Mouse (Mus musculus): ENCODE measurements around the gene Rab14. TPM values are rescaled to one million over a fixed set of nuclear protein-coding genes. Genes with fewer than 3 reads are reported as not detected.

Gene Rab14
- polyA plus RNA-seq, 1 experiment from 2014 or later: 141 TPM

- 33% methylated on average over 6 of the region's 6 CpGs for WGBS (ENCODE audit: insufficient replicate concordance)
- Histone ChIP-seq H3K4me1 (peaks cover 44% of the 10 kb centered on the region), H3K27me3 (replicated peaks) (no peaks in the 10 kb centered on the region), H3K4me3 (peak overlapping the region; percentile 5; the same call in 1 of the 2 replicates), H3K9me3 (replicated peaks) (no peaks in the 10 kb centered on the region), H3K36me3 (peaks cover 30% of the 10 kb centered on the region), H3K4me2 (peak overlapping the region; percentile 39), H3K9ac (0 out of 2 replicates have a peak overlapping the region, but pooled peaks have one; percentile 12), H3K27ac (peak overlapping the region; percentile 51; the same call in 1 of the 2 replicates)
- no peak for ATAC-seq
These were observed 5.0 kb downstream of the Rab14 start for GRCm38 (mm10) chr2:35195626-35196544.

- H3K4me3 ChIP-seq: no peak overlapping the region
These were observed 6.9 kb downstream of the Rab14 start for GRCm38 (mm10) chr2:35193976-35194375.

GRCm38 (mm10) chr2:35188929-35189328, 12.0 kb downstream of the Rab14 start:
- no peak for ATAC-seq
- WGBS (ENCODE audit: insufficient replicate concordance): 75% methylated on average over 5 of the region's 5 CpGs
- Histone ChIP-seq H3K27me3 (replicated peaks) (no peaks in the 10 kb centered on the region), H3K4me3 (no peak overlapping the region), H3K27ac (no peak overlapping the region), H3K36me3 (peaks cover 75% of the 10 kb centered on the region), H3K4me2 (no peak overlapping the region), H3K4me1 (0 out of 2 replicates have a peak, but pooled peaks cover under 1% of the 10 kb centered on the region), H3K9me3 (replicated peaks) (no peaks in the 10 kb centered on the region), H3K9ac (no peak overlapping the region)

More at GRCm38 (mm10) chr2:35193976-35194375, 6.9 kb downstream of the Rab14 start:
- Histone ChIP-seq H3K27ac (no peak overlapping the region), H3K4me2 (no peak overlapping the region), H3K27me3 (replicated peaks) (no peaks in the 10 kb centered on the region), H3K36me3 (peaks cover 46% of the 10 kb centered on the region), H3K4me1 (peaks cover 36% of the 10 kb centered on the region), H3K9ac (no peak overlapping the region; the same call in 1 of the 2 replicates), H3K9me3 (replicated peaks) (no peaks in the 10 kb centered on the region)
- no peak for ATAC-seq
- WGBS (ENCODE audit: insufficient replicate concordance): 68% methylated on average over 1 of the region's 1 CpGs

GRCm38 (mm10) chr2:35183115-35183673, 17.7 kb downstream of the Rab14 start:
- Histone ChIP-seq H3K4me3 (no peak overlapping the region), H3K4me2 (no peak overlapping the region), H3K27me3 (replicated peaks) (no peaks in the 10 kb centered on the region), H3K9me3 (replicated peaks) (no peaks in the 10 kb centered on the region), H3K36me3 (peaks cover 92% of the 10 kb centered on the region), H3K9ac (no peak overlapping the region), H3K4me1 (no peaks in the 10 kb centered on the region), H3K27ac (no peak overlapping the region)
- WGBS (ENCODE audit: insufficient replicate concordance): 82% methylated on average over 6 of the region's 6 CpGs
- ATAC-seq: no peak

GRCm38 (mm10) chr2:35178153-35178552, 22.8 kb downstream of the Rab14 start:
- H3K4me1 ChIP-seq: peaks cover 10% of the 10 kb centered on the region; the same call in 1 of the 2 replicates
- H3K27me3 ChIP-seq (replicated peaks): no peaks in the 10 kb centered on the region
- 66% methylated on average over 3 of the region's 3 CpGs for WGBS (ENCODE audit: insufficient replicate concordance)
- no peak overlapping the region for H3K4me2 ChIP-seq
- peaks cover 97% of the 10 kb centered on the region for H3K36me3 ChIP-seq
- no peaks in the 10 kb centered on the region for H3K9me3 ChIP-seq (replicated peaks)
- ATAC-seq: no peak
- no peak overlapping the region for H3K27ac ChIP-seq
- H3K9ac ChIP-seq: no peak overlapping the region
- H3K4me3 ChIP-seq: no peak overlapping the region

- Histone ChIP-seq H3K27me3 (replicated peaks) (no peaks in the 10 kb centered on the region), H3K9ac (no peak overlapping the region), H3K4me1 (peaks cover 12% of the 10 kb centered on the region; the same call in 1 of the 2 replicates), H3K27ac (no peak overlapping the region), H3K4me3 (no peak overlapping the region), H3K4me2 (no peak overlapping the region), H3K36me3 (peaks cover 98% of the 10 kb centered on the region), H3K9me3 (replicated peaks) (no peaks in the 10 kb centered on the region)
- WGBS (ENCODE audit: insufficient replicate concordance): 79% methylated on average over 12 of the region's 12 CpGs
- no peak for ATAC-seq
These were observed 25.4 kb downstream of the Rab14 start for GRCm38 (mm10) chr2:35175281-35176065.

- no peak overlapping the region for H3K4me2 ChIP-seq
- H3K4me1 ChIP-seq: peaks cover 12% of the 10 kb centered on the region; the same call in 1 of the 2 replicates
- no peak overlapping the region for H3K4me3 ChIP-seq
- WGBS (ENCODE audit: insufficient replicate concordance): 27% methylated on average over 5 of the region's 5 CpGs
- H3K27me3 ChIP-seq (replicated peaks): no peaks in the 10 kb centered on the region
- peaks cover 98% of the 10 kb centered on the region for H3K36me3 ChIP-seq
- no peak overlapping the region for H3K9ac ChIP-seq
- no peak overlapping the region for H3K27ac ChIP-seq
- ATAC-seq: no peak; the same call in 1 of the 2 replicates
- no peaks in the 10 kb centered on the region for H3K9me3 ChIP-seq (replicated peaks)
These were observed 26.8 kb downstream of the Rab14 start for GRCm38 (mm10) chr2:35174100-35174499.

- H3K27me3 ChIP-seq (replicated peaks): no peaks in the 10 kb centered on the region
- peaks cover 94% of the 10 kb centered on the region for H3K36me3 ChIP-seq
- WGBS (ENCODE audit: insufficient replicate concordance): 83% methylated on average over 5 of the region's 5 CpGs
- no peak overlapping the region for H3K4me2 ChIP-seq
- no peak overlapping the region for H3K27ac ChIP-seq
- H3K9ac ChIP-seq: no peak overlapping the region
- peaks cover 12% of the 10 kb centered on the region; the same call in 1 of the 2 replicates for H3K4me1 ChIP-seq
- no peak for ATAC-seq
- no peak overlapping the region for H3K4me3 ChIP-seq
- no peaks in the 10 kb centered on the region for H3K9me3 ChIP-seq (replicated peaks)
These were observed 27.3 kb downstream of the Rab14 start for GRCm38 (mm10) chr2:35173666-35174065.

- Histone ChIP-seq H3K4me1 (peaks cover 12% of the 10 kb centered on the region; the same call in 1 of the 2 replicates), H3K27me3 (replicated peaks) (no peaks in the 10 kb centered on the region), H3K9ac (no peak overlapping the region), H3K4me2 (no peak overlapping the region), H3K9me3 (replicated peaks) (no peaks in the 10 kb centered on the region), H3K27ac (no peak overlapping the region), H3K36me3 (peaks cover 93% of the 10 kb centered on the region), H3K4me3 (no peak overlapping the region)
- 83% methylated on average over 4 of the region's 4 CpGs for WGBS (ENCODE audit: insufficient replicate concordance)
- ATAC-seq: no peak
These were observed 28.7 kb downstream of the Rab14 start for GRCm38 (mm10) chr2:35172246-35172645.

GRCm38 (mm10) chr2:35171341-35171861, 29.5 kb downstream of the Rab14 start:
- WGBS (ENCODE audit: insufficient replicate concordance): 87% methylated on average over 10 of the region's 10 CpGs
- Histone ChIP-seq H3K9me3 (replicated peaks) (no peaks in the 10 kb centered on the region), H3K4me1 (peaks cover 12% of the 10 kb centered on the region; the same call in 1 of the 2 replicates), H3K27ac (no peak overlapping the region), H3K4me2 (no peak overlapping the region), H3K36me3 (peaks cover 92% of the 10 kb centered on the region), H3K4me3 (no peak overlapping the region), H3K9ac (no peak overlapping the region), H3K27me3 (replicated peaks) (no peaks in the 10 kb centered on the region)
- ATAC-seq: no peak

- H3K9ac ChIP-seq: no peak overlapping the region
- no peak overlapping the region for H3K4me3 ChIP-seq
- H3K4me1 ChIP-seq: peaks cover 12% of the 10 kb centered on the region; the same call in 1 of the 2 replicates
- no peak for ATAC-seq
- no peak overlapping the region for H3K4me2 ChIP-seq
- no peak overlapping the region for H3K27ac ChIP-seq
- WGBS (ENCODE audit: insufficient replicate concordance): 87% methylated on average over 2 of the region's 2 CpGs
- no peaks in the 10 kb centered on the region for H3K27me3 ChIP-seq (replicated peaks)
- H3K36me3 ChIP-seq: peaks cover 86% of the 10 kb centered on the region
- no peaks in the 10 kb centered on the region for H3K9me3 ChIP-seq (replicated peaks)
These were observed 31.5 kb downstream of the Rab14 start for GRCm38 (mm10) chr2:35169452-35169851.
